Mouse (Mus musculus) v-Abl transformed pro-B cells (cell line): Measurements from ENCODE around the gene Ccdc85b.
"Not testable (repeated sequence)": the region's sequence is repeated elsewhere in the genome, so short reads cannot be mapped to it uniquely, and the experiment has no call there.

ENCODE experiments used
- in situ Hi-C, 2 experiments: fragments of 400-800 bp; cut with MboI; formaldehyde crosslinking; loops; one replicate each; pipeline ENCODE4 v1.15.1; 2025; ENCODE audit not compliant: unreplicated experiment in 2 of 2

Gene Ccdc85b

DNA sequence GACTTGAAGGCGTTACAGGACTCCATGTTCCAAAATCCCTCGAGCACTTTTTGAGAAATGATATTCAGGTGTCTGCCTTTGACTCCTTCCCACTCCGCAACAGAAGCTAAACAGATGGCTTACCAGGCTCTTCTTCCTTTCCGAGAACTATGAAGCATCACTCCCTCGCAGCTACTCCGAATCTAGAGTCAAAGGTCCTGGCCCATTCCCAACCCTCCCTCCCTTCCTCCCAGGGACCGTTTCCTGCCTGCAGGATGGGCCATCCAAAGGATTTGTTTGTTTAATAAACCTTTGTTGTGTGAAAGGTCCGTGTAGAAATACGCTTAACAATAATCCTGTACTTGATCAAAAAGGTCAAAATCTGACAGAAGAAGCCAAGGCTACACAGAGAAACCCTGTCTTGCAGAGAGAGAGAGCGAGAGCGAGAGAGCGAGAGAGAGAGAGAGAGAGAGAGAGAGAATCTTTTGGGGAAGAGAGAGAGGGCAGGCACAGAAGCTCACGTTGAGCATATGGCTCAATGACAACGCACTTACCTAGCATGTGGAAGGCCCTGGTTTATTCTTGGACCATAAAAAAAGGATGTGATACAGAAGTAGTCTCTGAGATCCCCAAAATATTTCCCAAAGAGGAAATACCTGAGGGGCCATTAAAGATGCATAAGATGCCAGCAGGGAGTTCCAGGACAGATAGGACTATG lies at the start of gene Ccdc85b:
Gene Ccdc85b, minus strand, starts transcription at position 149 of the 697 bp plus-strand sequence.
- in situ Hi-C loops, result no loop called here

DNA sequence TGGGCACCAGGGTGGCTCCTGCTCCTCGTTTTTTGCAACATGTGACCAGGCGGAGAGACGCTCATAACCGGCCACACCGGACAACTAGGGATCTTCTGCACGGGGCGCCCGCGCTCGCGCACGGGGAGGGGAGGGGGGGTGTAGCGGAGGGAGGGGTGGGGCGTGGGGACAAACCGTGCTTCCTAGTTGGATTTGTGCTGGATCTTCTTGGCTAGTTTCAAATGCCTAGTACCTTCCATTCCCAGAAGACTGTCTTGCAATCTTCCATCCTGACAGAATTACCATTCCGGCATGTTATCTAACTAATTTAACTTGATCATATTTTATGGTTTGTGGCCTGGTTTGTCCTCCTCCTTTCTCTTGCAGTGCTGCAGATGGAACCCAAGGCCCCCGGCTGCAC lies 46.0 kb upstream of the Ccdc85b start, which contains the start of gene 1700020D05Rik:
Gene 1700020D05Rik, minus strand, starts transcription at position 101 of the 400 bp plus-strand sequence.
- in situ Hi-C loops, result no loop called here

DNA sequence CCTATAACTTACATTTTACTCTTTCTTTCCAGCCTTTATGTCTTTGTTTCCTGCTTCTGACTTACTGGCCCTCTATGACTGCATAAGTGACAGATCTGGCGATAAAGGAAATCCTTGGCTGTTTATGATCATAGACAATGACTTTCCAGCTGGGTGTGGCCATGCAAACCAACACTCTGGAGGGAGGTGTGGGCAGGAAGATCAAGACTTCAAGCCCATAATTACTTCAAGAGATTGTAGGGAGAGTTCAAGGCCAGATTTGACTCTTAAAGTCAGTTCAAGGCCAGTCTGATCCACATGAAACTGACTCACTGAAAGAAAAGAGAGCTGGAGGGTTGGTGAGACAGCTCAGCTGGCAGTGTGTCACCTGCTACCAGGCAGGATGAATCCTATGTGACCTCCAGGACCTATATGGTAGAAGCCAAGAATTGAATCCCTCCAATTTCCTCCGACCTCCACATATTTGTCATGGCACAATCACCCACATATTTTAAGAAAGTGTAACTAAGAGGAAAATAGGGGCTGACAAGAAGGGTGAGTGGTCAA lies 42.7 kb upstream of the Ccdc85b start:
- in situ Hi-C loops, result no loop called here

DNA sequence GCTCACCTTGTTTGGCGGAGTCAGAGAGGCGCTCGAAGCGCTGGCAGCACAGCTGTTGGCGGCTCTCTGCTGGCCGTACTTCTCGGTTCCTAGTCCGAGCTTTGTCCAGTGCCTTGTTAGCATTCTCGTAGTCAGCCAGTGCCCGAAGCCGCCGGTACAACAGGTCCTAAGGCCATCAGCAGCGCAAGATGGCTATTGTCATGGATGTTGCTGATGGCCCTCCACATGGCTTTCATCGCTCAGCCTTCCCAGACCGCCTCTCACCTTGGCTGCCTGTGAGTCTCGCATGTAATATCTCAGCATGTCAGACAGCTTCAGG lies 38.3 kb upstream of the Ccdc85b start:
- in situ Hi-C loops, result no loop called here

DNA sequence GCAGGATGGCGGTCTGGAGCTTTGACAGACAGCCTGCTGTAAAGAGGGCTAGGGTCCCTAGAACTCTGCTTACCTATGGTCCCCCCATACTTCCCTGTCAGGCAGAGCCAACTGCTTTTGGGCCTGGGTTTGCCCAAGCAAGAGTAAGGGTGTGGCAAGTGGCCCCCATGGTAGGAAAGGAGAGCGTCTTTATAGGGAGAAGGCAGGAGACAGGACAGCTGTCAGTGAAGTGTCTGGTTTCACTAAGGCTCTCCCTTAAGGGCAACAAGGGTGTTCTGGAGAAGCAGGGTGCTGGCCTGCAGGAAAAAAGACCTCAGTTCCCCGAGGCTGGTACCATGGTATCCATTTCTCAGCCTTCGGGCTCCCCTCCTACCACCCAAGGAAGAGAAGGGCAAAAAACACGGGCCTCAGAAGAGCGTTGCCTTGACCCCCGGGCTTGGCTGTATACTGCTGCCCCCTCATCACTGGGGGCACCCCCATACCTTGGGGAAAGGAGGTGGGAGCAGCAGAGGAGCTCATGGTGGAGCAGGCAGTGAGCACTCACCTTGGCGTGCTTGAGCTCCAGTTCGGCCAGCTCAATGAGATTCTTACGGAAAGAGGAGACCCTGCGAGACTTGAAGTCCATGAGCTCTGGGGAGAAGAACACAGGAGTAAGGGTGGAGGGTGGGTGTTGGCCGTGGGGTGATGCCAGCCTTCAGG lies 37.8 kb upstream of the Ccdc85b start:
- in situ Hi-C loops, result no loop called here

GRCm38 (mm10) chr19:5494314-5494713 lies 36.6 kb upstream of the Ccdc85b start:
- in situ Hi-C loops, result no loop called here

DNA sequence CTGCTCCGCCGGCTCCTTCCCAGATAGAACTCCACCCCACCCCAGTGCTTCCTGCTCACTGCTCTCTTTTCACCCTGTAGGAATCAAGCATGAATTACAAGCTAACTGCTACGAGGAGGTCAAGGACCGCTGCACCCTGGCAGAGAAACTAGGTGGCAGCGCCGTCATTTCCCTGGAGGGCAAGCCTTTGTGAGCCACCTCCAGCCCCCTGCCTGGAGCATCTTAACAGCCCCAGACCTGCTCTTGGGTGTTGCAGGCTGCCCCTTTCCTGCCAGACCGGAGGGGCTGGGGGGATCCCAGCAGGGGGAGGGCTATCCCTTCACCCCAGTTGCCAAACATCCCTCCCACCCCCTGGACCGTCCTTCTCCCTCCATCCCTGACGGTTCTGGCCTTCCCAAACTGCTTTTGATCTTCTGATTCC lies 35.6 kb upstream of the Ccdc85b start:
- in situ Hi-C loops, result not testable (repeated sequence)

GRCm38 (mm10) chr19:5492641-5493040 lies 34.9 kb upstream of the Ccdc85b start:
- in situ Hi-C loops, result no loop called here

- in situ Hi-C loops, result no loop called here
Measured at GRCm38 (mm10) chr19:5490898-5491708, 33.4 kb upstream of the Ccdc85b start.

DNA sequence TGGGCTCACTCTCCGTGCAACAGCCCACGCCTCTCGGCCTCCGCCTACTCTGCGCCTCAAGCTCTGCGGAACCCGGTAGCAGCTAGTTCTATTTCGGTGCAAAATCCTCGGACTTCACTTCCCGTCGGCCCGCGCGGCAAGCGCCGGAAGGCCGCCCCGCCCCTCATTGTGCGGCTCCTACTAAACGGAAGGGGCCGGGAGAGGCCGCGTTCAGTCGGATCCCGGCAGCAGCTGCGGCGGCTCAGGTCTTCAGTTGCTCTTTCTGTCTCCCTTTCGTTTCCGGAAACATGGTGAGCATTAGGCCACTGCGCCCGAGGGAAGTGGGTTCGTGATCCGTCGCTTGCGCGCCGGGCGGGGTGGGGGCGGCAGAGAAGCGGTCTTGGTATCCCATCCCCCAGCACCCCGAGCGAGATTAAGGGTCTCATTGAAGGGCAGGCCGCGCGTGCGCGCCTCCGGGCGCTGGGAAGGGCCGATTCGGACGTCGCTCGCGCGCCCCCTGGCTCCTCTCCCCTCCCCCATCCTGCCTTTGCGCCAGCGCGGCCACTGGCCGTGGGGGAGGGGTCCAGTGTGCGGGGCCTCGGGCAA lies 32.7 kb upstream of the Ccdc85b start, which contains the start of gene Cfl1:
Gene Cfl1, plus strand, starts transcription at position 143 of the 585 bp plus-strand sequence.
- in situ Hi-C loops, result no loop called here

DNA sequence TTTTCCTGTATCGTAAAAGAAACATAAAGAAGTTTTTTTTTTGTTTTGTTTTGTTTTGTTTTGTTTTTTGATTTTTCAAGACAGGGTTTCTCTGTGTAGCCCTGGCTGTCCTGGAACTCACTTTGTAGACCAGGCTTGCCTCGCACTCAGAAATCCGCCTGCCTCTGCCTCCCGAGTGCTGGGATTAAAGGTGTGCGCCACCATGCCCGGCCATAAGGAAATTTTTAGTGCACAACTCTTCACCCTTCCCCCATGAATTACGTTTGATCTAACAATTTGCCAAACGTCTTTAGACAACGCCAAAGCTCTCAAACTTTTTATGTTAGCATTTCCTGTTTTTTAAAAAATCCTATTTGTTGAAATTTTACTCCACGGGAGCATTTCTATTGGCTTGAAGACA lies 32.0 kb upstream of the Ccdc85b start:
- in situ Hi-C loops, result loop anchor here (5.0 kb wide), 3 partner anchors 57 to 122 kb away; partner anchors contain the start of genes AI837181 (in 1 of the 2), Banf1 (in 1 of the 2) and Eif1ad (in 1 of the 2)

DNA sequence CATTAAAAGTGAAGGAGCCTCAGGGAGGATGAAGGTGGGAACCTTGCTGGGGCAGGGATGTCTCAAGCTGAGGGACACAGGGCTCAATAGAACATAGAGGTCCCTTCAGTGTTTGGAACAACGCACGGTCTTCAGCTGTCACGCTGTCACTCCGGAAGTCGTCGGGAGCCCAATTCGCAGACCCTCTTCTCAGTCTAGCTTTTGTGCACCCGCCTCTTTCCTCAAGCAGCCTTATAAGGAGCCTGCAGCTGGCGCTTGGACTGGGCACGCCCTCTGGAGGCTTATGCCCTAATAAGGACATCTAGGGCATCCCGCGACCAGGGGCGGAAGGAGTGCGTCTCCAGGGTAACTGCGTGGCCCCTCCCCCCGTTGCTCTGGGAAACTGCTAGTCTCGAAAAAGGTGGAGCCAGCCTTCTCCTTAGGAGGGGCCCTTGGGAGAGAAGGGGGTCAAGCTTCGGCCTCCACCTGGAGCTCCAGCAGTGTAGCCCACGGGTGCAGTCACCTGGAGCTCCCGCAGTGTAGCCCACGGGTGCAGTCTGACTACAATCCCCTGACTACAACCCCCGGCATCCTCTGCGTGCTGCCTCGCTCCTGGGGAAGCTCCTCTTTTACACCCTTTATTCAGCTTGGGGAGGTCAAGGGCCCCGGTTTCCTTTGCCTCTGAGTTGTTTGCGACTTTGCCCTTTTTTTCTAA lies 31.3 kb upstream of the Ccdc85b start:
- in situ Hi-C loops, result loop anchor here (5.0 kb wide), 3 partner anchors 57 to 122 kb away; partner anchors contain the start of genes AI837181 (in 1 of the 2), Banf1 (in 1 of the 2) and Eif1ad (in 1 of the 2)

- in situ Hi-C loops, result loop anchor here (5.0 kb wide), 3 partner anchors 56 to 121 kb away; partner anchors contain the start of genes AI837181 (in 1 of the 2), Banf1 (in 1 of the 2) and Eif1ad (in 1 of the 2)
Measured at GRCm38 (mm10) chr19:5487768-5488550, 30.3 kb upstream of the Ccdc85b start, which contains the start of gene Mus81. Gene Mus81, minus strand, starts transcription at chr19:5488402.

GRCm38 (mm10) chr19:5486771-5487170 lies 29.1 kb upstream of the Ccdc85b start:
- in situ Hi-C loops, result loop anchor here (5.0 kb wide), 3 partner anchors 54 to 119 kb away; partner anchors contain the start of genes AI837181 (in 1 of the 2), Banf1 (in 1 of the 2) and Eif1ad (in 1 of the 2)

DNA sequence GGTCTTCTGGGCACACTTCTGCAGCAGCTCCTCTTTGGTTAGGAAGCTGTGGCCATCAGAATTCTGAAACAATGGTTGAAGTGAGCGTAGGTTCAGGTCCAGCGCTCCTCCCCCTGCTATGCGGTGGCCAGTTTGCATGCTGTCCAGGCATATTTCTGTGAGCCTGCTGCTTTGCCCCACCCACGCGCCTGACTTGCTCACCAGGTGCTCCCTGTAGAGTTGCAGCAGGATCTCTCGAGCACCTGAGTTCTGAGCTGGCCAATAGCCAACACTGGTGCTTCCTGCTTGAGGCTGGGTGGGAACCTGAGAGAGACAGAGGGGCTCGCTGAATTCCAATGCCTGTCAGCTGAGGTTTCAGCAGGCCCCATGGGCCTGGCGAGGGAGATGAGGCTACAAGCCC lies 28.6 kb upstream of the Ccdc85b start:
- in situ Hi-C loops, result loop anchor here (5.0 kb wide), 3 partner anchors 54 to 119 kb away; partner anchors contain the start of genes AI837181 (in 1 of the 2), Banf1 (in 1 of the 2) and Eif1ad (in 1 of the 2)

DNA sequence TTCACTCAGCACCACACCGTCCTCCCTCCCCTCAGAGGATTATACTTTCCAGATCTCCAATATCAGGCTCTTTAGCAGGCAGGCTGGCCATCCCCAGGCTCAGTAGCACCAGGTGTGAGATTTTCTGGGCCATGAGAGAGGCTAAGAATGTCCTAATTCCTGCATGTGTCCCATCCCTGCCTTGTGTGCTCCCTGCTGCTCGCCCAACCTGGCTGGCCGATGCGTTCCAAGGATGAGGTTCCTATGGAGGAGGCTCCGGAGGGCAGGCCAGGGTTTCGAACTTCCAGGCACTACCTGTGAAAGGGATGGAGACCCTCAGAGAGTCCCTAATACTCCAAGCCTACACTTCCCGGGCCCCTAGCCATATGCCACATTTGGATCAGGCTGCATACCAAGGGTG lies 28.1 kb upstream of the Ccdc85b start:
- in situ Hi-C loops, result loop anchor here (5.0 kb wide), 3 partner anchors 54 to 119 kb away; partner anchors contain the start of genes AI837181 (in 1 of the 2), Banf1 (in 1 of the 2) and Eif1ad (in 1 of the 2)

- in situ Hi-C loops, result loop anchor here (5.0 kb wide), 3 partner anchors 53 to 118 kb away; partner anchors contain the start of genes AI837181 (in 1 of the 2), Banf1 (in 1 of the 2) and Eif1ad (in 1 of the 2)
Measured at GRCm38 (mm10) chr19:5485371-5485770, 27.7 kb upstream of the Ccdc85b start.

- in situ Hi-C loops, result no loop called here
Measured at GRCm38 (mm10) chr19:5484496-5484895, 26.8 kb upstream of the Ccdc85b start.
